Mouse (Mus musculus) heart, embryonic 15.5 days (tissue): ENCODE data around the gene 3110001I22Rik. TPM values are rescaled to one million over a fixed set of nuclear protein-coding genes. Genes with fewer than 3 reads are reported as not detected.
A peak's percentile ranks its signal among the peaks of the same experiment; 100 is the strongest.
"Not testable (repeated sequence)": the region's sequence is repeated elsewhere in the genome, so short reads cannot be mapped to it uniquely, and the experiment has no call there.

Experiments
- ATAC-seq: fragments of 200-750 bp; cut with Nextera tagmentation; replicated peaks from 2 replicates; pipeline ENCODE4 v1.8.0; 2017; ENCODE audit warnings: low read depth, moderate TSS enrichment; ENCODE audit not compliant: insufficient number of reproducible peaks, insufficient read depth, low FRiP score
- H3K27ac ChIP-seq: fragments of 300-500 bp; sonication (generic); 2 replicates; pipeline ENCODE4 v1.5.1; 2015; ENCODE audit warnings: mild to moderate bottlenecking, inconsistent platforms
- H3K27me3 ChIP-seq: fragments of 300-500 bp; sonication (generic); 2 replicates; pipeline ENCODE4 v1.6.1; 2015; ENCODE audit warnings: inconsistent platforms
- H3K36me3 ChIP-seq: fragments of 300-500 bp; sonication (generic); 2 replicates; pipeline ENCODE4 v1.6.1; 2015; ENCODE audit warnings: mild to moderate bottlenecking, inconsistent platforms
- H3K4me1 ChIP-seq: fragments of 300-500 bp; sonication (generic); replicated peaks from 2 replicates; pipeline ENCODE4 v1.6.1; 2015; ENCODE audit warnings: inconsistent platforms
- H3K4me2 ChIP-seq: fragments of 300-500 bp; sonication (generic); 2 replicates; pipeline ENCODE4 v1.6.1; 2015; ENCODE audit warnings: inconsistent platforms, mild to moderate bottlenecking, moderate library complexity
- H3K4me3 ChIP-seq: fragments of 300-500 bp; sonication (generic); 2 replicates; pipeline ENCODE4 v1.5.1; 2015; ENCODE audit warnings: mild to moderate bottlenecking, inconsistent platforms
- H3K9ac ChIP-seq: fragments of 300-500 bp; sonication (generic); 2 replicates; pipeline ENCODE4 v1.6.1; 2015; ENCODE audit warnings: mild to moderate bottlenecking, inconsistent platforms
- H3K9me3 ChIP-seq: fragments of 300-500 bp; sonication (generic); replicated peaks from 2 replicates; pipeline ENCODE4 v1.6.1; 2016; ENCODE audit warnings: inconsistent platforms
- WGBS: fragments of 180-500 bp; shearing (Covaris S2); methylation state at CpG from one replicate; pipeline ENCODE4 v1.1.7; 2015; ENCODE audit warnings: mixed read lengths; 5-methylcytosine and 5-hydroxymethylcytosine counted together
- polyA plus RNA-seq: library from polyadenylated mRNA; unstranded; fragments of >200 nt; fragmentation: Nextera tagmentation; extraction: Ambion mirVana; gene quantifications from 2 replicates; pipeline ENCODE4 v1.2.1, GENCODE M21; 2015

The 3110001I22Rik gene
- 2.8 and 3.6 TPM in 2 replicates for polyA plus RNA-seq

- peak within 1 kb of the TSS; percentile 95 for H3K4me3 ChIP-seq
- H3K9ac ChIP-seq = peak within 1 kb of the TSS; percentile 96
- peak; percentile 94 for ATAC-seq
- peaks cover 24% of the 10 kb centered on the region for H3K4me1 ChIP-seq
- H3K4me2 ChIP-seq = peak within 1 kb of the TSS; percentile 65
- H3K9me3 ChIP-seq = no peaks in the 10 kb centered on the region
- WGBS = under 1% methylated on average over 54 of the region's 54 CpGs
- H3K27me3 ChIP-seq = no peaks in the 10 kb centered on the region
- H3K36me3 ChIP-seq = peaks cover 3% of the 10 kb centered on the region; the same call in 1 of the 2 replicates
- H3K27ac ChIP-seq = peak within 1 kb of the TSS; percentile 89
These were observed at the start of gene 3110001I22Rik, which contains the start of gene Bfar for GRCm38 (mm10) chr16:13671685-13672385. Gene 3110001I22Rik, plus strand, starts transcription at chr16:13671929. Gene Bfar, plus strand, starts transcription at chr16:13671858.

GRCm38 (mm10) chr16:13628345-13628744, 43.4 kb upstream of the 3110001I22Rik start:
- Histone ChIP-seq H3K27me3 (no peaks in the 10 kb centered on the region), H3K27ac (no peak overlapping the region), H3K4me1 (no peaks in the 10 kb centered on the region), H3K9me3 (no peaks in the 10 kb centered on the region), H3K4me2 (no peak overlapping the region), H3K36me3 (peaks cover 65% of the 10 kb centered on the region), H3K4me3 (no peak overlapping the region), H3K9ac (no peak overlapping the region)
- 48% methylated on average over 5 of the region's 5 CpGs for WGBS
- no peak for ATAC-seq

GRCm38 (mm10) chr16:13638198-13638597, 33.5 kb upstream of the 3110001I22Rik start:
- H3K4me3 ChIP-seq, H3K27me3 ChIP-seq, H3K9ac ChIP-seq, H3K27ac ChIP-seq, H3K9me3 ChIP-seq, ATAC-seq, H3K4me2 ChIP-seq, H3K4me1 ChIP-seq: not testable (repeated sequence)
- peaks cover 35% of the 10 kb centered on the region for H3K36me3 ChIP-seq
- 60% methylated on average over 2 of the region's 2 CpGs for WGBS

- peaks cover 32% of the 10 kb centered on the region; the same call in 1 of the 2 replicates for H3K36me3 ChIP-seq
- WGBS = 78% methylated on average over 5 of the region's 5 CpGs
- ATAC-seq = no peak
- H3K9me3 ChIP-seq = no peaks in the 10 kb centered on the region
- H3K9ac ChIP-seq = no peak overlapping the region
- H3K4me2 ChIP-seq = no peak overlapping the region
- no peak overlapping the region for H3K4me3 ChIP-seq
- H3K27me3 ChIP-seq = no peaks in the 10 kb centered on the region
- H3K27ac ChIP-seq = no peak overlapping the region
- no peaks in the 10 kb centered on the region for H3K4me1 ChIP-seq
These were observed 32.2 kb upstream of the 3110001I22Rik start for GRCm38 (mm10) chr16:13639508-13639907.

- no peak overlapping the region for H3K9ac ChIP-seq
- 74% methylated on average over 7 of the region's 7 CpGs for WGBS
- no peaks in the 10 kb centered on the region for H3K27me3 ChIP-seq
- H3K27ac ChIP-seq = no peak overlapping the region
- H3K36me3 ChIP-seq = peaks cover 28% of the 10 kb centered on the region; the same call in 1 of the 2 replicates
- no peaks in the 10 kb centered on the region for H3K4me1 ChIP-seq
- no peak for ATAC-seq
- no peak overlapping the region for H3K4me3 ChIP-seq
- H3K4me2 ChIP-seq = no peak overlapping the region
- no peaks in the 10 kb centered on the region for H3K9me3 ChIP-seq
These were observed 31.7 kb upstream of the 3110001I22Rik start for GRCm38 (mm10) chr16:13640064-13640463.

- Histone ChIP-seq H3K4me3 (no peak overlapping the region), H3K9ac (no peak overlapping the region), H3K4me2 (no peak overlapping the region), H3K9me3 (no peaks in the 10 kb centered on the region), H3K27me3 (no peaks in the 10 kb centered on the region), H3K4me1 (no peaks in the 10 kb centered on the region), H3K27ac (no peak overlapping the region), H3K36me3 (peaks cover 36% of the 10 kb centered on the region)
- no peak for ATAC-seq
- 87% methylated on average over 3 of the region's 3 CpGs for WGBS
These were observed 27.3 kb upstream of the 3110001I22Rik start for GRCm38 (mm10) chr16:13644474-13644873.

- H3K4me2 ChIP-seq = no peak overlapping the region
- H3K4me3 ChIP-seq = no peak overlapping the region
- ATAC-seq = no peak
- H3K36me3 ChIP-seq = peaks cover 49% of the 10 kb centered on the region
- no peaks in the 10 kb centered on the region for H3K9me3 ChIP-seq
- H3K27ac ChIP-seq = no peak overlapping the region
- H3K27me3 ChIP-seq = no peaks in the 10 kb centered on the region
- 85% methylated on average over 4 of the region's 4 CpGs for WGBS
- H3K4me1 ChIP-seq = no peaks in the 10 kb centered on the region
- H3K9ac ChIP-seq = no peak overlapping the region
These were observed 25.8 kb upstream of the 3110001I22Rik start for GRCm38 (mm10) chr16:13645930-13646329.

GRCm38 (mm10) chr16:13658886-13659285, 12.8 kb upstream of the 3110001I22Rik start:
- no peak overlapping the region for H3K4me2 ChIP-seq
- 92% methylated on average over 3 of the region's 3 CpGs for WGBS
- ATAC-seq = no peak
- H3K4me1 ChIP-seq = no peaks in the 10 kb centered on the region
- H3K9me3 ChIP-seq = no peaks in the 10 kb centered on the region
- peaks cover 60% of the 10 kb centered on the region for H3K36me3 ChIP-seq
- no peak overlapping the region for H3K9ac ChIP-seq
- no peaks in the 10 kb centered on the region for H3K27me3 ChIP-seq
- H3K27ac ChIP-seq = no peak overlapping the region
- H3K4me3 ChIP-seq = no peak overlapping the region

- Histone ChIP-seq H3K4me1 (no peaks in the 10 kb centered on the region), H3K9me3 (no peaks in the 10 kb centered on the region), H3K36me3 (peaks cover 52% of the 10 kb centered on the region), H3K27ac (no peak overlapping the region), H3K4me3 (no peak overlapping the region), H3K27me3 (no peaks in the 10 kb centered on the region), H3K9ac (no peak overlapping the region), H3K4me2 (no peak overlapping the region)
- WGBS = 90% methylated on average over 9 of the region's 9 CpGs
- no peak for ATAC-seq
These were observed 11.0 kb upstream of the 3110001I22Rik start for GRCm38 (mm10) chr16:13660736-13661135.

- peaks cover 21% of the 10 kb centered on the region; the same call in 1 of the 2 replicates for H3K36me3 ChIP-seq
- under 1% methylated on average over 35 of the region's 35 CpGs for WGBS
These were observed 3.8 kb upstream of the 3110001I22Rik start, which contains the start of gene Parn for GRCm38 (mm10) chr16:13667878-13668343. Gene Parn, minus strand, starts transcription at chr16:13668170.

GRCm38 (mm10) chr16:13668402-13669108, 3.2 kb upstream of the 3110001I22Rik start:
- Histone ChIP-seq H3K4me2 (peak overlapping the region; percentile 77), H3K9ac (peak overlapping the region; percentile 65; the same call in 1 of the 2 replicates), H3K27ac (peak overlapping the region; percentile 50), H3K4me1 (peaks cover 24% of the 10 kb centered on the region), H3K36me3 (peaks cover 15% of the 10 kb centered on the region; the same call in 1 of the 2 replicates), H3K4me3 (peak overlapping the region; percentile 65), H3K9me3 (no peaks in the 10 kb centered on the region), H3K27me3 (no peaks in the 10 kb centered on the region)
- WGBS = 70% methylated on average over 10 of the region's 10 CpGs
- no peak for ATAC-seq

More at GRCm38 (mm10) chr16:13667878-13668343, 3.8 kb upstream of the 3110001I22Rik start, which contains the start of gene Parn:
- peaks cover 18% of the 10 kb centered on the region for H3K4me1 ChIP-seq
- H3K4me2 ChIP-seq = peak within 1 kb of the TSS; percentile 77
- no peaks in the 10 kb centered on the region for H3K27me3 ChIP-seq
- peak within 1 kb of the TSS; percentile 65 for H3K4me3 ChIP-seq
- no peaks in the 10 kb centered on the region for H3K9me3 ChIP-seq
- peak; percentile 76 for ATAC-seq
- H3K27ac ChIP-seq = peak within 1 kb of the TSS; percentile 50
- H3K9ac ChIP-seq = peak within 1 kb of the TSS; percentile 65
